Mouse (Mus musculus): ENCODE measurements around the gene 2010300C02Rik. TPM values are rescaled to one million over a fixed set of nuclear protein-coding genes. Genes with fewer than 3 reads are reported as not detected.
"Not testable (repeated sequence)": the region's sequence is repeated elsewhere in the genome, so short reads cannot be mapped to it uniquely, and the experiment has no call there.

Gene 2010300C02Rik
- polyA plus RNA-seq, 1 experiment from 2014 or later = 9.2 TPM

DNA sequence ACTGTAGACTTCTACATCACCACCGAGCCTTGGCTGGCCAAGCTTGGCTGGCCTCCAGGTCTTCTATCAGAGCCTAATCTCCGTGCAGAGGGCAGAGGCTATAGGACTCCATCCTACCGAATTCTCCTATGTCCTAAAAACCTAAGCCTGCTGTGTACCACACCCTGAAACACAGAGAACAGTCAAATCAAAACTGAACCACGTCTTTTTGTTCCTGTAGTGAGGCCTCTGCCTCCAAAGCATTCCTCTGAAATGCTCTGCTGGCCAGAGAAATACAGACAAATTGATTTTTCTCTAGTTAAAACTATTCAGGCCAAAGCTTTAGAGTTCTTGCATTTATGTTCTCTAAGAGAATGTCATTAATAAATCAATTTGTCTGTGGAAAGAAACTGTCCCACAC lies 109.6 kb downstream of the 2010300C02Rik start:
- no peak overlapping the region for H3K27ac ChIP-seq (ENCODE audit: low read length)
- ATAC-seq (no peak), DNase-seq (ENCODE audit: low spot score) (no peak)
- H3K9ac ChIP-seq (replicated peaks; ENCODE audit: low read depth) = no peak overlapping the region
- H3K4me3 ChIP-seq (ENCODE audit: low read depth, low read length) = no peak overlapping the region
- H3K9me3 ChIP-seq (ENCODE audit: low read length) = no peaks in the 10 kb centered on the region
- no peaks in the 10 kb centered on the region; the same call in 1 of the 2 replicates for H3K4me1 ChIP-seq (ENCODE audit: insufficient read depth, low read depth, low read length)
- H3K36me3 ChIP-seq (ENCODE audit: insufficient read depth, low read length) = no peaks in the 10 kb centered on the region
- 50% methylated on average over 4 of the region's 4 CpGs for WGBS
- no peaks in the 10 kb centered on the region for H3K27me3 ChIP-seq (replicated peaks; ENCODE audit: insufficient read depth, low read length)
- H3K4me2 ChIP-seq (replicated peaks; ENCODE audit: low read depth, low read length) = no peak overlapping the region
- TF ChIP-seq CTCF (IDR thresholded peaks at IDR 0.05) (no peak), EP300 (IDR thresholded peaks at IDR 0.05) (no peak)

DNA sequence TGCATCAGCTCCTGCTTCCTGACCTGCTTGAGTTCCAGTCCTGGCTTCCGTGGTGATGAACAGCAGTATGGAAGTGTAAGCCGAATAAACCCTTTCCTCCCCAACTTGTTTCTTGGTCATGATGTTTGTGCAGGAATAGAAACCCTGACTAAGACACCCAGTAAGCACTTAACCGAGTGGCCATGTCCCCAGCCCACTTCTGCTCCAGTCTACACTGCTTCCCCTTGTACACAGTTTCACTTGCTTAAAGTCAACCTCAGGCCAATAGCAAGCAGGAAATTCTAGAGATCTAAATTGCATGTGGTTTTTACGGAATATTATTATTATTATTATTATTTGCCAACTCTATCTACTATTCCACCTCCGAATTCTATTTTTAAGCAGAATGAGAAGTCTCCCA lies 114.2 kb downstream of the 2010300C02Rik start:
- H3K4me2 ChIP-seq (replicated peaks; ENCODE audit: low read depth, low read length); H3K4me3 ChIP-seq (ENCODE audit: low read depth, low read length); DNase-seq (ENCODE audit: low spot score); H3K9ac ChIP-seq (replicated peaks; ENCODE audit: low read depth); H3K4me1 ChIP-seq (ENCODE audit: insufficient read depth, low read depth, low read length); H3K36me3 ChIP-seq (ENCODE audit: insufficient read depth, low read length); ATAC-seq; H3K9me3 ChIP-seq (ENCODE audit: low read length); H3K27me3 ChIP-seq (replicated peaks; ENCODE audit: insufficient read depth, low read length); H3K27ac ChIP-seq (ENCODE audit: low read length): not testable (repeated sequence)
- WGBS = 80% methylated on average over 3 of the region's 5 CpGs

DNA sequence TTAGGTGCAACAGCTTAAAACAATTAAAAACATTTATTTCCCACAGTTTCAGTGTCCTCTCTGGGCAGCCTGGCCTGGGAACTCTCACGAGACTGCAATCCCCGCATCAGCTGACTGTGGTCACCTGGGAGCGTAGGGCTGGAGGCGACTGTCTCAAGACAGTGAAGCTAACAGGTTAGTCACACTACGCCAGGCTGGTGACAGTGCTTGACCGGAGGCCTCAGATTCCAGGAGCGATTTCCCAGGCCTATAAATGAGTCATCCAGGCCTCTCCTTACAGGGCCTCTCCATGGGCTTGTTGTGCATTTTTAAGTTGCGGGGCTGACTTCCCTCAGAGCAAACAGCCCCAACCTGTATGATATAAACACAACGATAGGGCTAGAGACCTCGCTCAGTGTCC lies 116.7 kb downstream of the 2010300C02Rik start:
- WGBS = 86% methylated on average over 10 of the region's 10 CpGs

DNA sequence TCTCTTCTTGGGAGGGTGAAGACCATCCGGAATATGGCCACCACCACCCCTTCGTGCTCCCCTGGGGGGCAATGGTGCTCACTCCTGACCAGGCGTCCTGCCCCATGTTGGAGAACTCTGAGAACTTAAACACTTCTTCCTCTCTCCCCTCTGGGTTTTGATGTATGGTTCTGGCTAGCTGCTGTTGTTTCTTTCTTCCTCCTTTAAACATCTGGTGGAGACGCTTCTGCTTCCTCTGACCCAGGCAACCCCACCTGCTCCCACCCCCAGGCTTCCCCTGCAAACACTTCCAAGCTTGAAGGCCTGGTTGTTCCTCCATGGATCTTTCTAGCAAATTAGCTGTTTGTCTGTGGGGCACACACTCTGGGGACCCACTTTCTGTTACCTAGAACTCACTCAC lies 117.6 kb downstream of the 2010300C02Rik start:
- no peak overlapping the region for H3K4me2 ChIP-seq (replicated peaks; ENCODE audit: low read depth, low read length)
- H3K36me3 ChIP-seq (ENCODE audit: insufficient read depth, low read length) = no peaks in the 10 kb centered on the region
- WGBS = 86% methylated on average over 4 of the region's 4 CpGs
- no peaks in the 10 kb centered on the region for H3K27me3 ChIP-seq (replicated peaks; ENCODE audit: insufficient read depth, low read length)
- no peaks in the 10 kb centered on the region for H3K9me3 ChIP-seq (ENCODE audit: low read length)
- no peak overlapping the region for H3K4me3 ChIP-seq (ENCODE audit: low read depth, low read length)
- ATAC-seq (no peak), DNase-seq (ENCODE audit: low spot score) (no peak)
- no peak overlapping the region for H3K27ac ChIP-seq (ENCODE audit: low read length)
- no peaks in the 10 kb centered on the region for H3K4me1 ChIP-seq (ENCODE audit: insufficient read depth, low read depth, low read length)
- no peak for TF ChIP-seq CTCF (IDR thresholded peaks at IDR 0.05)
- TF ChIP-seq EP300 (IDR thresholded peaks at IDR 0.05) = no peak
- H3K9ac ChIP-seq (replicated peaks; ENCODE audit: low read depth) = no peak overlapping the region

More for the DNA sequence above, 116.7 kb downstream of the 2010300C02Rik start:
- Histone ChIP-seq H3K4me3 (ENCODE audit: low read depth, low read length) (no peak overlapping the region), H3K27me3 (replicated peaks; ENCODE audit: insufficient read depth, low read length) (no peaks in the 10 kb centered on the region), H3K36me3 (ENCODE audit: insufficient read depth, low read length) (no peaks in the 10 kb centered on the region), H3K4me2 (replicated peaks; ENCODE audit: low read depth, low read length) (no peak overlapping the region), H3K9me3 (ENCODE audit: low read length) (no peaks in the 10 kb centered on the region), H3K9ac (replicated peaks; ENCODE audit: low read depth) (no peak overlapping the region), H3K27ac (ENCODE audit: low read length) (no peak overlapping the region), H3K4me1 (ENCODE audit: insufficient read depth, low read depth, low read length) (no peaks in the 10 kb centered on the region)
- DNase-seq (ENCODE audit: low spot score) (no peak), ATAC-seq (no peak)
- TF ChIP-seq CTCF (IDR thresholded peaks at IDR 0.05) (no peak), EP300 (IDR thresholded peaks at IDR 0.05) (no peak)

DNA sequence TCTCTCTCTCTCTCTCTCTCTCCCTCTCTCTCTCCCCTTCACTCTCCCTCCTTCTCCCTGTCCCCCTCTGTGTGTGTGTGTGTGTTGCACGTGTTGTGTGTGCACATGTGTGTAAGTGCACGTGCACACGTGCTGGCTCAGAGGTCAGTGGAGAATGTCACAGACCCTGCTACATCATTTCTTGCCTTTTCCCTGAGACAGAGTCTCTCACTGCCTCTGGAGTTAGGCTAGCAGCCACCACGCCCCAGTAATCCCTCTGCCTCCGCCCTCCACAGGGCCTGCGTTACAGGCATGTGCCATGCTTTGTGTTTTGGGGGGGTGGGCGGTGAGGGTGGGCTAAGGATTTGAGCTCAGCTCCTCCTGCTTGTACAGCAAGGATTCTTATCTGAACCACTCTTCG lies 118.4 kb downstream of the 2010300C02Rik start:
- TF ChIP-seq EP300 (IDR thresholded peaks at IDR 0.05) = no peak
- no peak for TF ChIP-seq CTCF (IDR thresholded peaks at IDR 0.05)

DNA sequence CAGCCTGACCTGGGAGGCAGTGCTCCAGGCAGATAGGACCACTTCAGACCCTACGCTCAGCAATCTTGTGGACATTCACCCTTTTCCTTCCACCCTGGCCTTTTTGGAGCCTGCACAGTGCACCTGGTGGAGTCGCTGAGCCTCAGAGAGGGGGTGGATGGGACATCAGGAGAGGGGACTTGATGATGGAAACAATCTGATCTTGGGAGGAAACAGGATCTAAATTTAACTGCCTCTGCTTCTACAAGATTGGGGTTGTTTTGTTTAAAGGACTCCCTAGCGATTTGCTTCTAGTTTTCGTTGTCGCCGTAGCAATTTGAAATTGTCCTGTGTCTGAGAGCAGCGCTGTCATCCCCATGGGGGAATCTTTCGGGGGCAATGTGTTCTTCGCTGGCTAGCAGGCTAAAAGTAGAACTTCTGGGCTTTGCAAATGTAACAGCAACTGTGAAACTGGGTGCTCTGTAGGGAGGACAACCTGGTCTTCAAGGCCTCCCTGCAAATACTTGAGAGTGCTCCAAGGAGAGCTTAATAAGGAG lies 119.2 kb downstream of the 2010300C02Rik start:
- Histone ChIP-seq H3K27me3 (replicated peaks; ENCODE audit: insufficient read depth, low read length) (no peaks in the 10 kb centered on the region), H3K9me3 (ENCODE audit: low read length) (no peaks in the 10 kb centered on the region), H3K4me1 (ENCODE audit: insufficient read depth, low read depth, low read length) (no peaks in the 10 kb centered on the region), H3K36me3 (ENCODE audit: insufficient read depth, low read length) (no peaks in the 10 kb centered on the region), H3K4me2 (replicated peaks; ENCODE audit: low read depth, low read length) (no peak overlapping the region), H3K4me3 (ENCODE audit: low read depth, low read length) (no peak overlapping the region), H3K9ac (replicated peaks; ENCODE audit: low read depth) (no peak overlapping the region), H3K27ac (ENCODE audit: low read length) (no peak overlapping the region)
- DNase-seq (ENCODE audit: low spot score) = no peak
- WGBS = 61% methylated on average over 9 of the region's 9 CpGs
- TF ChIP-seq EP300 (IDR thresholded peaks at IDR 0.05) = no peak
- no peak for TF ChIP-seq CTCF (IDR thresholded peaks at IDR 0.05)
- no peak for ATAC-seq

More for the DNA sequence above, 118.4 kb downstream of the 2010300C02Rik start:
- no peak for DNase-seq (ENCODE audit: low spot score)
- H3K9ac ChIP-seq (replicated peaks; ENCODE audit: low read depth) = no peak overlapping the region
- H3K27me3 ChIP-seq (replicated peaks; ENCODE audit: insufficient read depth, low read length) = no peaks in the 10 kb centered on the region
- no peak overlapping the region for H3K27ac ChIP-seq (ENCODE audit: low read length)
- no peaks in the 10 kb centered on the region for H3K9me3 ChIP-seq (ENCODE audit: low read length)
- no peaks in the 10 kb centered on the region for H3K36me3 ChIP-seq (ENCODE audit: insufficient read depth, low read length)
- ATAC-seq = no peak
- H3K4me1 ChIP-seq (ENCODE audit: insufficient read depth, low read depth, low read length) = no peaks in the 10 kb centered on the region
- H3K4me2 ChIP-seq (replicated peaks; ENCODE audit: low read depth, low read length) = no peak overlapping the region
- H3K4me3 ChIP-seq (ENCODE audit: low read depth, low read length) = no peak overlapping the region
- WGBS = 84% methylated on average over 8 of the region's 8 CpGs

DNA sequence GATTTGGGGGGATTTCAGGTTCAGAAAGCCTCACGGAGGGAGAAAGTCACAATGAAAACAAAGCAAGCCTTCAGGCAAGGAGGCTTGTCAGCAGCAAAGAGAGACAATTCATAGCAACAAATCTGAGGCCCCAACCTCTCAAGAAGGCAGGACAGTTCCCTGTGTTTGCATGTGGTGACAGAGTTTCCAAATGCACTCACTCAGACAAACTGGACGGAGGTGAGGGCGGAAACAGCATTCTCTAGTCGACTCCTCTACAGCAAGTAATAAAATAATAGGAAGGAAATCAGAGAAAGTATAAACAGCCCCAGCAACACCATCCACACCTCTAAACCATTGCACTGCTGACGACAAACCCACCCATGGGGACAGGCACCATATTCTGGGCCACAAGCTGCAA lies 120.9 kb downstream of the 2010300C02Rik start:
- Histone ChIP-seq H3K9ac (replicated peaks; ENCODE audit: low read depth) (no peak overlapping the region), H3K4me2 (replicated peaks; ENCODE audit: low read depth, low read length) (no peak overlapping the region), H3K4me1 (ENCODE audit: insufficient read depth, low read depth, low read length) (no peaks in the 10 kb centered on the region), H3K9me3 (ENCODE audit: low read length) (no peaks in the 10 kb centered on the region), H3K27ac (ENCODE audit: low read length) (no peak overlapping the region), H3K36me3 (ENCODE audit: insufficient read depth, low read length) (no peaks in the 10 kb centered on the region), H3K27me3 (replicated peaks; ENCODE audit: insufficient read depth, low read length) (no peaks in the 10 kb centered on the region), H3K4me3 (ENCODE audit: low read depth, low read length) (no peak overlapping the region)
- DNase-seq (ENCODE audit: low spot score) (no peak), ATAC-seq (no peak)
- TF ChIP-seq EP300 (IDR thresholded peaks at IDR 0.05) = no peak
- no peak for TF ChIP-seq CTCF (IDR thresholded peaks at IDR 0.05)
- WGBS = 56% methylated on average over 5 of the region's 5 CpGs

DNA sequence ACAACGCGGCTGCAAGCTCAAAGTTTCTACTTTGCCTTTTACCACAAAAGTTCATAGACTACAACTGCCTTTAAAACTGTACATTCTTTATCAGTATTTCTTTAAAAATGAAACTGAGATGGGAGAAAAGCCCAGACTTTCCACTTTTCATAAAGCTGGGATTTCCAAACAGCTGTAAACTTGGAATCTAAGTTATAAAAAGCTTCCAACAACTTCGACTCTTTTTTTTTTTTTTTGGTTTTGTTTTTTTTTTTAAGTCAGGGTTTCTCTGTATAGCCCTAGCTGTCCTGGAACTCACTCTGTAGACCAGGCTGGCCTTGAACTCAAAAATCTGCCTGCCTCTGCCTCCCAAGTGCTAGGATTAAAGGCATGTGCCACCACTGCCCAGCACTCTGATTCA lies 125.1 kb downstream of the 2010300C02Rik start:
- not testable (repeated sequence) for H3K9me3 ChIP-seq (ENCODE audit: low read length); ATAC-seq; H3K27me3 ChIP-seq (replicated peaks; ENCODE audit: insufficient read depth, low read length); H3K4me1 ChIP-seq (ENCODE audit: insufficient read depth, low read depth, low read length); H3K9ac ChIP-seq (replicated peaks; ENCODE audit: low read depth); H3K36me3 ChIP-seq (ENCODE audit: insufficient read depth, low read length); H3K4me3 ChIP-seq (ENCODE audit: low read depth, low read length); H3K27ac ChIP-seq (ENCODE audit: low read length); H3K4me2 ChIP-seq (replicated peaks; ENCODE audit: low read depth, low read length)
- 60% methylated on average over 3 of the region's 3 CpGs for WGBS
- peak; percentile 7 for DNase-seq (ENCODE audit: low spot score)
